Mouse (Mus musculus): Measurements from ENCODE around the gene Cavin4.
A peak's percentile ranks its signal among the peaks of the same experiment; 100 is the strongest.

Gene Cavin4

GRCm38 (mm10) chr4:48663271-48663670 lies at the start of gene Cavin4:
Gene Cavin4, plus strand, starts transcription at chr4:48663514.
- peak in 1 of 2 experiments; percentile 33 for DNase-seq

DNA sequence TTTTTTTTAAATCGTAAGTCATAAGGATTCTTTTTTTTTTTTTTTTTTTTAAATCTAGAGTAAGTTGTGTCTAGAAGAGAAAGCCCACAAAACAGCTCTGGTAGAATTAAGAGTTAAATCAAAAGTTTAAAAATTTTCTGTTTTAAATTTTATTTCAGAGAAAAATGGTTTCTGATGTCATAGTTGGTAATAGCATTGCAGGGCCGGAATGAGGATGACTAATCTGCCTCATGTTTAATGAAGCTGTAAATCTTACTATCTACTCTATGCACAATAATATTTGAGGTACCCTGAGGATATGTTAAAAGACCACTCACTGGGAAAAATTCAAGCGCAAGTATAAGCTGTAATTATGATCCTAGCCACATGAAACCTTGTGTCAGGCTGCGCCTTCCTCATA lies 47.8 kb upstream of the Cavin4 start:
- DNase-seq = no peak

GRCm38 (mm10) chr4:48617201-48617600 lies 46.1 kb upstream of the Cavin4 start:
- DNase-seq = no peak

DNA sequence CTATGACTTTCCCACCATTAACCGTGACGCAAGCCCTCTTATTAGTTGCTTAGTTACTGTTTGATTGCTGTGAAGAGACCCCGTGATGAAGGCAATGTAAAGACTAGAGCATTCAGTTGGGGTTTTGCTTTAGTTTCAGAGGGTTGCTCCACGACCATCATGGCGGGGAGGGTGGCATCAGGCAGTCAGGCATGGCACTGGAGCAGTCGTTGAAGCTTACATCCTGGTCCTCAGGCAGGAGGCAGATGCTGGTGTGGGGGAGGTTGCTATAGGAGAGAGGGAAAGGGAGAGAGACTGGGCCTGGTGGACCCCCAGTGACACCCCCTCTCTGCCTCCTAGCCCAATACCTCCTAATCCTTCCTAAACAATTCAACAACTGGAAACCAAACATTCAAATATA lies 43.2 kb upstream of the Cavin4 start:
- DNase-seq = no peak

DNA sequence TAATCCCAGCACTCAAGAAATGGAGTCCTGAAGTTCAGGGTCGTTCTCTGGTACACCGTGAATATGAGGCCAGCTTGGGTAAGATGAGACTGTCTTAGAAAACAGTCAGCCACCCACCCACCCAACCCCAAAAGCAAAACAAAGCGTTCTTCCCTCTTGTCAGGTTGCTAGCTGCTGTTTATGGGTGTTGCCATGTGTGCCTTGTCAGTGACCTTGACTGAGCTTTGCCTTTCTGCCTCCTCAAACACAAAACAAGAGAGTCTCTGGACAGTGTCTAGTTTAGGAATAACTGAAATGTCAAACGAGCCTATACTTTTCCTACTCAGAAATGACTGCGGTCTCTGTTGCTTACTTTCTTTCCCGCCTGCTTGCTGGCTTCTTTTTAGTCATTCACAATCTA lies 41.1 kb upstream of the Cavin4 start:
- no peak for DNase-seq

GRCm38 (mm10) chr4:48622946-48623345 lies 40.4 kb upstream of the Cavin4 start:
- DNase-seq = no peak

DNA sequence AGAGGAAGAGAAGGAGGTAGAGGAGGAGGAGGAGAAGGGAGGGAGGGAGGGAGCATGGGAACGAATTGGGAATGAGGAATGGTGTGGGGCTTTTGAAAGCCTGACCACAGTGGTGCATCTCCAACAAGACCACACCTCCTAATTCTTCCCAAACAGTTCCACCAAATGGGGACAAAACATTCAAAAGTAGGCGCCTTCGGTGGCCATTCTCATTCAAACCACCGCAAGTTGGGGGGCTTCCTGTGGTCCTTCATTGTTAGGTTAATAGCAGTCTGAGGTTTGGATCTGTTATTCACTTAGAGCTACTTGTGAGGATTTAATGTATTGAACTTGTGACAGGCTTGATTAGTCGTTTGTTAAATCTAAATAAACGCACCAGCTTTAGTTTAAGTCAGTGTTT lies 38.4 kb upstream of the Cavin4 start:
- no peak for DNase-seq

DNA sequence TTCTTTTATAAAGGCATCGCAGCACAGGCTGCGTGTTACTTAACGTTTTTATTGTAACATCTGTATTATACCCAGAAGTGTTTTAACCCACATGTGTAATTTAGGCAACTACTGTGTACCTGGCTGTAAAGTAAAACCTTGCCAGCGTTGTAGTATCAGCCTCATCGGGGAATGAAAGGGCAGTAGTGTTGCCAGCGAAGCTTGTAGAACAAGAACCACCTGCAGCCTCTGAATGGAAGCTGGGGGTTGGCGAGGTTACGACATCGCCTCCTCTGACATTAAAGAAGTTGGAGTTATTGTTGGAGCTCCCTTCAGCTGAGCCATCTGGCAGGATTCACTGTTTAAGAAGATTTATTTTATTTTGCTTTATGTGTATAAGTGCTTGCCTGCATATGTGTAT lies 37.5 kb upstream of the Cavin4 start:
- peak in 1 of 2 experiments; percentile 21 for DNase-seq

- no peak for DNase-seq
Measured at GRCm38 (mm10) chr4:48629445-48629844, 33.9 kb upstream of the Cavin4 start.

DNA sequence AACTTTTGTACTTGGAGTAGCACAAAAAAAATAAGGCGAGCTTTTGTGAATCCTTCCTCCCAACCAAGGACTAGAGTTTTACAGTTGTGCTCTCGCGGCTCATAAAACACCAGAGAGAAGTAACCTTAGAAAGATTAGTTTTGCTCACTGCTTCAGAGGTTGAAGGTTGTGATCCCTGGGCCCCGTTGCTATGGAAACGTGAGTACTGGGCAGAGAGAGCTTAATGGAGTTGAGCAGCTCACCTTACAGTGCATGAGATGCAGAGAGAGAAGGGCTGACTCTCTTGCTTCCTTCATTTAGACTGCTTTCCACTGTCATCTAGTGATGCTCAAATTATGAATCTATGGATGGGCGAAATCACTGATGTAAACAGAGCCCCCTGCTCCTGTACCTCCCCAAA lies 29.8 kb upstream of the Cavin4 start:
- DNase-seq = no peak

GRCm38 (mm10) chr4:48634058-48634457 lies 29.3 kb upstream of the Cavin4 start:
- DNase-seq = peak in 1 of 2 experiments; percentile 27

DNA sequence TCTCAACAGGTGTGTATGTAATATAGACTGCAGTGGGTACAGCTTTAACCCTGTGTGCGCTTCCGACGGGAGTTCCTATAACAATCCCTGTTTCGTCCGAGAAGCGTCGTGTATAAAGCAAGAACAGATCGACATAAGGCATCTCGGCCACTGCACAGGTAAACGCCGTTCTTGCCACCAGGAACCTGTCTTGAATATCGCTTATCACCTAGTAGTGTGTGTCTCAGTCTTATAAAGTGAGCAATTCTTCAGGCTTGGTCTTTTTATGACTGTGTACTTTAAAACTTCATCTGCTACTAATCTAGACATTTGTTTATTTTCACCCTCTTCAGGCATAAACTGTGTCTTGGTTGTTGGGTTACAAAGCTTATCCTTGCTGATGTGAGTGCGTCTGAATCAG lies 26.5 kb upstream of the Cavin4 start:
- DNase-seq = no peak

DNA sequence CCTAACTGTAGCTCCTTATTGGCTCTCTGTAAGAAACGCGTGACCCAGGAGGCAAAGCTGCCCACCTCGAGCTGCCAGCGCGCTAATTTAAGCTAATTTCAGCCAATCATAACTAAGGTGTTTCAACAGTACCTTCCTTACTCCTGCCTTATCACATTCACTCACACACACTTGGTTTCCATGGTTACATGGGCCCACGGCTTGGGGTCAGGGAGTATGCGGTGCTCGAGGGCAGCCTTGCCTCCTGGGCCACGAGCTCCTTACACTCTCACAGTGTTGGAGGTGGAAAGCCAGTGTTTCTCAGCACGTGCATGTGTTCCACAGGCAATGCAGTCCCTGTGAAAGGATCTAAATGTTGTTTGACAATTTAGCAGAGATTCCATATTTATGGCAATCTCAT lies 25.2 kb upstream of the Cavin4 start:
- DNase-seq = no peak

- DNase-seq = no peak
Measured at GRCm38 (mm10) chr4:48639503-48639902, 23.8 kb upstream of the Cavin4 start.

- DNase-seq = no peak
Measured at GRCm38 (mm10) chr4:48643801-48644200, 19.5 kb upstream of the Cavin4 start.

GRCm38 (mm10) chr4:48646143-48646542 lies 17.2 kb upstream of the Cavin4 start:
- no peak for DNase-seq

GRCm38 (mm10) chr4:48650617-48651360 lies 12.5 kb upstream of the Cavin4 start:
- DNase-seq = no peak

DNA sequence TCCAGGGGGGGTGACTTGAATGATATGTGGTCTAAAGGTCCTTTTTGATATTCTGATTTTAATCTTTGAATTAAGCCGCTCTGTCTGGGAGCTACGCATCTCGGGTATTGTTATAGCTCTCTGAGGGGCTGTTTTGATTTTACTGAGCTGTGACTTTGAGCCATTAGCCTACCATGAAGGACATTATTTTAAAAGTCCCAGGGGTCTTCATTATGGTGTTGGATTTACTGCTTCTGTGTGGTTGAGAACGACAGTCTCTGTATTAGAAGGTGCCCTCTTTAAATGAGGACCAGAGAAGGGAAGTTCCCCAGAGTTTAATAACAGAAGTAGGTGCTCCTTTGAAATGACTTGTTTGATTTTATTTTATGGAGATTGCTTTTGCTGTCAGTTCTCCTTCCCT lies 9.2 kb upstream of the Cavin4 start:
- DNase-seq = no peak

GRCm38 (mm10) chr4:48656530-48656929 lies 6.8 kb upstream of the Cavin4 start:
- no peak for DNase-seq

DNA sequence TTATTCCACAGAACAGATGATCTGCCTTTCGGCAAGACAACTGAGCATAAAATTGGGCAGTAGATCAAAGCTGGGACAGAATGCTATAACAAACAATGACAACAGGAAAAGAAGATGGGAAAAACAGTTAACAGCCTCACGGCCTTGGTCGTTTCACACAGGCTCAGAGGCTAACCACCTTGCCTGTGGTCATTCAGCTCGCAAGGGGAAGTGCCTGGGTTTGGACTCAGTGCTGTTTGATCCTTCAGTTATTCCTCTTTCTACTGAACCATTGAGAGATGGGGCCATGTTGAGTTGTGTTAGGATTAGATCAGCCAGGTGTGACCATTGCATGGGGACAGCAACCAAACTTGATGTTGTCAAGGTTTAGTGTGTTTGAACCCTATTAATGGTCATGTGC lies 3.2 kb upstream of the Cavin4 start:
- DNase-seq = no peak

GRCm38 (mm10) chr4:48660619-48661575 lies 2.4 kb upstream of the Cavin4 start:
- no peak for DNase-seq

DNA sequence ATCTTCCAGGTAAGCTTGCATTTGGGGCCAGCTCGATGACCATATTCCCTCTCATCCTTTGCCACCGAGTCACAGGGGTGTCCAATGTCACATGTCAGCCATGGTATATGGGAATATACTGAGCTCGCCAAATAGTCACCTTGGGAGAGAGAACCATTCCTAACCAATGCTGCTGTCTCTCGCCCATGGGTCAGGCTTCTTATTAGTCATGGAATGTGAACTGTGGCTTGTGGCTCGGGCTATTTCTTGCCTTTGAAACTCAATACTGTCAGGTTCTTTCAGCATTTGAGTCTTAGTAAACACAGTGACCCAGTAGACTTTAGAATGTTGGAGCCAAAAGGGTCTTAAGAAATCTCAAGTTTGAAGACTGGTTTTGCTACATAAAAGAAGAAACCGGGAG lies 707 bp downstream of the Cavin4 start:
- DNase-seq = no peak

GRCm38 (mm10) chr4:48667279-48667678 lies 4.0 kb downstream of the Cavin4 start:
- DNase-seq = no peak

DNA sequence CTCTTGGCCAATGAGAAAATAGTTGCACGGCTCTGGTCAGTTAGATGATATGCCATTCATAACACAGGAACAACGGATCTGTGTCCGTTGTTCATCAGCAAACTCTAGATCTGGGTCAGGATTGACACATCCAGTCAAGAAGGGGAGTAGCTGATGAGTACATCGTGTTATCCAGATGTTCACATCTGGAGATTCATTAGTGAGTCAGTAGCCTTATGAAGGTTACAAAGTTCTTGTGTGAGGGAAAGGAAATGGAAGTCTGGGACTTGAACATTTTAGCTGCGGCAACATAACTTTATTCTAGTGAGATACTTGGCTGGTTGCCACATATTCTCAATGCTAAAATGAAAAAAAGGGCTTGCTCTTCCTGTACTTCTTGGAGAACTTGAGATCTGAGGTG lies 9.6 kb downstream of the Cavin4 start:
- no peak for DNase-seq
